Mouse (Mus musculus) c-Kit-positive CD71-positive TER-119-positive erythroid progenitor cells, embryonic 14.5 days (primary cell): ENCODE results near the gene Fbxw26.
"Not testable (repeated sequence)": the region's sequence is repeated elsewhere in the genome, so short reads cannot be mapped to it uniquely, and the experiment has no call there.

ENCODE experiments used
- DNase-seq: peaks from one replicate; pipeline ENCODE4 v3.0.0-alpha.2; 2013; ENCODE audit warnings: low spot score

Gene Fbxw26

GRCm38 (mm10) chr9:109745989-109746388 lies at the start of gene Fbxw26:
Gene Fbxw26, minus strand, starts transcription at chr9:109746089.
- not testable (repeated sequence) for DNase-seq

GRCm38 (mm10) chr9:109795221-109795620 lies 49.3 kb upstream of the Fbxw26 start:
- DNase-seq = no peak

GRCm38 (mm10) chr9:109790570-109790969 lies 44.7 kb upstream of the Fbxw26 start, which contains the start of gene Fbxw27:
Gene Fbxw27, minus strand, starts transcription at chr9:109790670.
- DNase-seq = not testable (repeated sequence)

- DNase-seq = not testable (repeated sequence)
Measured at GRCm38 (mm10) chr9:109766841-109767240, 21.0 kb upstream of the Fbxw26 start.

- DNase-seq = not testable (repeated sequence)
Measured at GRCm38 (mm10) chr9:109702600-109702999, 43.3 kb downstream of the Fbxw26 start, which contains the start of gene Fbxw18. Gene Fbxw18, minus strand, starts transcription at chr9:109702700.

GRCm38 (mm10) chr9:109685299-109685698 lies 60.6 kb downstream of the Fbxw26 start:
- DNase-seq = peak; percentile 7
